Mouse (Mus musculus) cerebellum, adult 8-10 months (tissue): ENCODE data around the gene Sprtn.

Experiments used
- DNase-seq: peaks from one replicate; pipeline ENCODE4 v3.0.0; 2022

The Sprtn gene

GRCm38 (mm10) chr8:124905482-124905881 lies 7.8 kb downstream of the Sprtn start:
- no peak for DNase-seq

- no peak for DNase-seq
Measured at GRCm38 (mm10) chr8:124909936-124910335, 12.2 kb downstream of the Sprtn start.

GRCm38 (mm10) chr8:124910349-124910748 lies 12.7 kb downstream of the Sprtn start:
- peak; percentile 81 for DNase-seq

- DNase-seq, result no peak
Measured at GRCm38 (mm10) chr8:124911938-124912872, 14.5 kb downstream of the Sprtn start.

GRCm38 (mm10) chr8:124914061-124914460 lies 16.4 kb downstream of the Sprtn start:
- DNase-seq, result no peak

GRCm38 (mm10) chr8:124917741-124918484 lies 20.2 kb downstream of the Sprtn start:
- peak; percentile 37 for DNase-seq

GRCm38 (mm10) chr8:124921369-124922279 lies 23.9 kb downstream of the Sprtn start:
- DNase-seq, result no peak

GRCm38 (mm10) chr8:124922490-124923089 lies 24.9 kb downstream of the Sprtn start:
- no peak for DNase-seq

- DNase-seq, result no peak
Measured at GRCm38 (mm10) chr8:124923971-124924652, 26.4 kb downstream of the Sprtn start.

- no peak for DNase-seq
Measured at GRCm38 (mm10) chr8:124925544-124926266, 28.0 kb downstream of the Sprtn start.

- DNase-seq, result no peak
Measured at GRCm38 (mm10) chr8:124926351-124926771, 28.7 kb downstream of the Sprtn start.

GRCm38 (mm10) chr8:124929006-124929405 lies 31.3 kb downstream of the Sprtn start:
- no peak for DNase-seq

- no peak for DNase-seq
Measured at GRCm38 (mm10) chr8:124930086-124930485, 32.4 kb downstream of the Sprtn start.

- no peak for DNase-seq
Measured at GRCm38 (mm10) chr8:124930649-124931048, 33.0 kb downstream of the Sprtn start.

GRCm38 (mm10) chr8:124932435-124932834 lies 34.7 kb downstream of the Sprtn start:
- no peak for DNase-seq

- DNase-seq, result no peak
Measured at GRCm38 (mm10) chr8:124935116-124935515, 37.4 kb downstream of the Sprtn start.

- no peak for DNase-seq
Measured at GRCm38 (mm10) chr8:124936699-124937098, 39.0 kb downstream of the Sprtn start.

GRCm38 (mm10) chr8:124937293-124937692 lies 39.6 kb downstream of the Sprtn start:
- no peak for DNase-seq

GRCm38 (mm10) chr8:124943801-124944200 lies 46.1 kb downstream of the Sprtn start:
- no peak for DNase-seq

GRCm38 (mm10) chr8:124944406-124944805 lies 46.7 kb downstream of the Sprtn start:
- DNase-seq, result no peak
